Mouse (Mus musculus) E14TG2a.4 (cell line): ENCODE data around the gene A630001G21Rik.

Experiments
- H3K27me3 ChIP-seq: 2 replicates; pipeline ENCODE4 v1.6.1; 2014; ENCODE audit warnings: low read length, control low read depth; ENCODE audit not compliant: insufficient read depth
- H3K36me3 ChIP-seq: 2 replicates; pipeline ENCODE4 v1.6.1; 2014; ENCODE audit warnings: low read length, control low read depth; ENCODE audit not compliant: insufficient read depth
- H3K4me1 ChIP-seq: replicated peaks from 2 replicates; pipeline ENCODE4 v1.6.1; 2014; ENCODE audit warnings: low read depth, low read length, control low read depth
- H3K4me3 ChIP-seq: replicated peaks from 2 replicates; pipeline ENCODE4 v1.5.1; 2014; ENCODE audit warnings: mild to moderate bottlenecking, low read length
- H3K9me3 ChIP-seq: 2 replicates; pipeline ENCODE4 v1.6.1; 2014; ENCODE audit warnings: low read length, control low read depth
- CTCF ChIP-seq: conservative IDR thresholded peaks from 2 replicates; pipeline ENCODE4 v1.5.1; 2014; ENCODE audit warnings: low read length
- NANOG ChIP-seq: IDR thresholded peaks from 2 replicates; pipeline ENCODE4 v1.6.1; 2014; ENCODE audit warnings: borderline replicate concordance, low read length, mixed read lengths
- POU5F1 ChIP-seq: IDR thresholded peaks from 2 replicates; pipeline ENCODE4 v1.6.1; 2014; ENCODE audit warnings: low read length, borderline replicate concordance

The A630001G21Rik gene

DNA sequence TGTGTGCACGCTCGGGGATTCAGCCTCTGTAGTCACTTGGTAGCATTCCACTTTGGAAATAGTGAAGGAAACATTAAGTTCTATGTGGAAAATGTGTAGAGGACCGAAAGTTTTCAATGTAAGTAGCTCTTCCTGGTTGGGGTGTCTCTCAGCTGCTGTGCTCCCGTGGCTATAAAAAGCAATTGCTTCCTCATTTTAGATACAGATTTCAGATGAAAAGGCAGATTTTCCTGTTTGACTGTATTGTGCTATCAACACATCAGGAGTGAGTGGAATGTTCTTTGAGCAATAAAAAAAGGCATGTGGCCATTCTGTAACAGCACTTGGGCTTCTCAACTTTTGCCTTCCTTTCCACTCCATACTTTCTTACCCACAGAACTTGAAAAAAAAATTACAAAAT, 30.8 kb upstream of the A630001G21Rik start:
- H3K9me3 ChIP-seq: no peaks in the 10 kb centered on the region
- no peak overlapping the region for H3K4me3 ChIP-seq
- no peak for TF ChIP-seq CTCF
- no peak for TF ChIP-seq POU5F1
- TF ChIP-seq NANOG: no peak
- H3K27me3 ChIP-seq: no peaks in the 10 kb centered on the region
- H3K36me3 ChIP-seq: peaks cover 7% of the 10 kb centered on the region
- H3K4me1 ChIP-seq: peaks cover 41% of the 10 kb centered on the region

DNA sequence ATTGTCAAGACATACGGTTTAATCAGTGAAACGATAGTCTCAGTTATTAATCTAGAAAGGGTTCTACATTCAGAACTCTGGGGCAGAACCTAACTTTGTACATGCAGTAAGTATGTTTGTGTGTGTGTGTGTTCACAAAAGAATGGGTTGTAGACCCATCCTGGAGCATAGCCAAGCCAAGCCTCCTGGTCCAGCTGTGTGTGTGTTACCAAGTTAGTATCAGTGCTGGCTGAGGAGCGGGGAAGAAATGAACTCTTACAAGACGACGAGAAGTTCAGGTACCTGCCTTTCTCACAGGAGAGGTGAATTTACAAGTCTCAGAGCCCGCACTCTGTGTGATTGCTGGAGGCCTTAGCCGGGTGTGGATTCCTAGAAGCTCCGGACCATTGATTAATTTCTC, 26.1 kb upstream of the A630001G21Rik start:
- Histone ChIP-seq H3K9me3 (no peaks in the 10 kb centered on the region), H3K36me3 (peaks cover 8% of the 10 kb centered on the region), H3K4me1 (peaks cover 35% of the 10 kb centered on the region), H3K27me3 (no peaks in the 10 kb centered on the region), H3K4me3 (no peak overlapping the region)
- TF ChIP-seq CTCF: no peak
- TF ChIP-seq POU5F1: no peak
- no peak for TF ChIP-seq NANOG

DNA sequence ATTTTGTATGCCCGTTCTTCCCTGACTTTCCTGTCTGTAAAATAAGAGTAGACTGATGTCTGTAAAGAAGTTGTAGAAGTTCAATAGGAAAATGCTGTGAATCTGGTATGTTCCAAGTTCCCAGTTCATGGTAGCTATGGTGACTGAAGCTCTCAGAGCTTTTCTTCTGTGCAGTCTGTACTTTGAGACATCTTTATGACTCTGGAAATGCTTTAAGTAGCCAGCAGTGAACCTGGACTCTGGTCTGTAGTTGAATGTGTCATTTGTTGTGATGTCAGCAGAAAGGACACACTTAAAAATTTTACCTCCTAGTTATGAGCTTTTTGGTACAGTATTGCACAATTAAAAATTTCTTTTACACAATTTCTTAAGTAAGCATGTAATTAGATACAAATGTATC, 24.1 kb upstream of the A630001G21Rik start:
- Histone ChIP-seq H3K4me1 (peaks cover 32% of the 10 kb centered on the region), H3K36me3 (peaks cover 8% of the 10 kb centered on the region), H3K27me3 (no peaks in the 10 kb centered on the region), H3K9me3 (no peaks in the 10 kb centered on the region), H3K4me3 (no peak overlapping the region)
- TF ChIP-seq NANOG (no peak), POU5F1 (no peak), CTCF (no peak)

DNA sequence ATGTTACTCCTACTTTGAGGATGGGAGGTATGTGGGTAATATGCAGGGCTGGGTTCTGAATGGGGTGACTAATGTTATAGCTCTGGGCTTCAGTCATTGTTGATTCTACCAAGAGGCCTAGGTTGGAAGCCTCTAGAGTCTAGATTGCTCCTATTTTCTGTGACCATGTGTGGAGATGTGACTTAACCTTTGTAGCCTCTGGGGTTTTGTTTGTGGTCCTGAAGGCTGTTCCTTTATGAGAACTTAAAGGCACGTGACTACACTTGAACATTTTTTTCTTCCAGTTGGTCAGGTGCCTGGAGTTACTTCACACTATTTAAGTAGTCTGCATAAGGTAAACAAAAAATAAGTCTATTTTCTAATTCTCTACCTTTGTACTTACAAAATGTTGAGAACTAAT, 21.3 kb upstream of the A630001G21Rik start:
- no peak overlapping the region for H3K4me3 ChIP-seq
- no peaks in the 10 kb centered on the region for H3K27me3 ChIP-seq
- peaks cover 16% of the 10 kb centered on the region for H3K4me1 ChIP-seq
- no peak for TF ChIP-seq POU5F1
- no peak for TF ChIP-seq NANOG
- TF ChIP-seq CTCF: no peak
- H3K36me3 ChIP-seq: peaks cover 12% of the 10 kb centered on the region
- H3K9me3 ChIP-seq: no peaks in the 10 kb centered on the region

DNA sequence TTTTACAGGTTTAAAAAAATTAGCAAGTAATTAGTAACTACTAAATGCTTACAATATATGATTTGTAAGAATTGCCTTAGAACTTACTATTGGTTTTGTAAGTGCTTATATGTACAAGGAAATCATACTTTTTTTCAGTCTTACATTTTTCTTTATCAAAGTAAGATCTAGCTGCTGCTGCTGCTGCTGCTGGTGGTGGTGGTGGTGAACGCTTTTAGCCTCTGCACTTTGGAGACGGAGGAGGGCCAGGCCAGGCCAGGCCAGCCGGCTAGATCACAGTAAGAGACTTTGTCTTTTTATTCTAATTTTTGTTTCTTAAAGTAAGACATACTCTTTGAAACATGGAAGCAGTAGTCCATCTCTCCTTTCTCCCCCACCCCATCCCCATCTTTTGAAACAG, 16.8 kb upstream of the A630001G21Rik start:
- Histone ChIP-seq H3K4me1 (peaks cover 22% of the 10 kb centered on the region), H3K36me3 (peaks cover 8% of the 10 kb centered on the region; the same call in 1 of the 2 replicates), H3K9me3 (no peaks in the 10 kb centered on the region), H3K27me3 (no peaks in the 10 kb centered on the region), H3K4me3 (no peak overlapping the region)
- TF ChIP-seq NANOG (no peak), CTCF (no peak), POU5F1 (no peak)

DNA sequence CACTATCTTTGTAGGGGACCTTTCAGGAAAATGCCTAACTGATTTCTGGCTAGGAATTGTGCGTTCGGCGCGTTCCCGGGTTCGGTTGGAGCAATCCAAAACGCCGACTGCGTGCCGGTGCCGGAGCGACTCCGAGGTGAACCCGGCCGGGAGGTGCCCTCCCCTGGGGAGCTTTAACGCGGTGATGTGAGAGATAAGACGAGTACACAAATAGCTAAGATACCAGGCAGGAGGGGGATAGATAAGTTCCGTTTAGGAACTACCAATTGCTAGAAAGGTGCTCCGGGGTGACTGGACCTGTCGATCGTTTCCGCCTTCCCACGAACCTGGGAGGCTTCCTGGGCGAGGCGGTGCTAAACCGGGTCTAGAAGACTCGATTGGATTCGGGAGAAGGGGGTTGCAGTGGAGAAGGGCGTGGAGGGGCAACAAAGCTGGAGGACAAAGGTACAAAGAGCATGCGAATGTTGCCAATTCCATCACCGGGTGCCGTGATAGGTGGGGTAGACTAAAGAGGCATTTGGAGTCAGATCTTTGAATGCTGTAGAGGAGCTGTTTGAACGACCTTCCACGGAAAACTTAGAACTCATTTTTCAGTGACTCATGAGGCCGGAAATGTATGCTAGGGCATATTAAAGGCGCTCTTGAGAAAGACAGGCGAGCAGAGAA, 15.8 kb upstream of the A630001G21Rik start:
- Histone ChIP-seq H3K4me3 (peak overlapping the region; percentile 96), H3K36me3 (peaks cover 8% of the 10 kb centered on the region; the same call in 1 of the 2 replicates), H3K4me1 (peaks cover 23% of the 10 kb centered on the region), H3K9me3 (no peaks in the 10 kb centered on the region), H3K27me3 (no peaks in the 10 kb centered on the region)
- no peak for TF ChIP-seq POU5F1
- TF ChIP-seq NANOG: no peak

DNA sequence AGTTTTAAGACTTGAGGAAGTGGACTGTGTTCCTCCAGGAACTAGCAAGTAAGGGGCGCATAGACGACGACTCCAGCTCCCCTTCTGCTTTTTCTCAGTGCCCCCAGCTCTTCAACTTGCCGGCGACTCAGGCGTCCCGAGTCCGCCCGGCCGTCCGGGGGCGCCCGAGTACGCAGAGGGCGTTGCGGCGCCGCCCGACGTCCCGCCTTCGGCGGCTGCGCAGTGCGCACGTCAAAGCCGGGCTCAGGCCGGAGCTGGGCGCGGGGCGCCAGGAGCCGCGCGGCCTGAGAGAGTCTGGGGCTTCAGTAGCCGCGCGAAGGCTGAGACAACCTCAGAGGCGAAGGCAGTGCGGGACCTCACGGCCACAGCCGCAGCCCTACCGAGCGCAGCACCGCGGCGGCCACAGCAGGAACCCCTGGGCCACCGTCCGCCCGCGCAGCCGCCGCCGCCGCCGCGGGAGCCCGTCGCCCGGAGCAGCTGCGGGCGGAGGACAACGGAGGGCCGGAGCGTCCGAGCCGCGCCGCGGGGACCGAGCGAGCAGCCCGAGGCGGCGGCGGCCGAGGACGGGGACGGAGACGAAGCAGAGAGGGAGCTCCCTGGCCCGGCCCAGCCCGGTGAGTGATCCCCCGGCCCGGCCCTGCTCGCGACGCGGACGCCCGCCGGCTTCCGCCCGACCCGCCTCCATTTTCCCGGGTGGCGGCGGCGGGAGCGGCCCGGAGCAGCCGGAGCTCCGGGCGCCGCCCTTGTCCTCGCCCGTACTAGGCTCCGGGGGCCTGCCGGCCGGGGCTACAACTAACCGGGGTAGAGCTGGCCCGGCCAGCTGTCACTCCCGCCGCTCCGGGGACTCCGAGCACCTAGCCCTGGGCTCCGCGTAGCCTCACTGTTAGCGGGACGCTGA, 15.0 kb upstream of the A630001G21Rik start, which contains the start of gene Cab39:
Gene Cab39, plus strand, starts transcription at position 234 of the 898 bp plus-strand sequence.
- Histone ChIP-seq H3K4me3 (peak within 1 kb of the TSS; percentile 96), H3K36me3 (peaks cover 8% of the 10 kb centered on the region; the same call in 1 of the 2 replicates), H3K9me3 (no peaks in the 10 kb centered on the region), H3K27me3 (no peaks in the 10 kb centered on the region), H3K4me1 (peaks cover 23% of the 10 kb centered on the region)
- TF ChIP-seq CTCF: no peak
- TF ChIP-seq NANOG: no peak
- TF ChIP-seq POU5F1: no peak

DNA sequence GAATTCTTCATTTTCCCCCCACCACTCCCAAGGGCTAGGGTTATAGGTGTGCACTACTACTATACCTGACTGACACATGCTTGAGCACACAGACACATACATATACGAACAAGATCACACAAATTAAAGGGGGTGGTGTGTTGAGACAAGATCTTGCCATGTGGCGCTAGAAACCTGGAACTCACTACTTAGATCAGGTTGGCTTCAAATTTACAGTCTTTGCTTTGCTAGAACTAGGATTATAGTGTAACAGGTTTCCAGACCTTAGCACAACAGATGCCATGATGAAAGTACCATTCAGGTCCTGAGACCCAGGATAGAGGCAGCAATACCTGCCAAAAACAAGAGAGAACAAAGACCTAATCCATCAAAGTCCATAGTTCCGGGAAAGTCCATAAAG, 13.0 kb upstream of the A630001G21Rik start:
- Histone ChIP-seq H3K4me1 (peaks cover 23% of the 10 kb centered on the region), H3K9me3 (no peaks in the 10 kb centered on the region), H3K4me3 (no peak overlapping the region), H3K27me3 (no peaks in the 10 kb centered on the region), H3K36me3 (peaks cover 8% of the 10 kb centered on the region; the same call in 1 of the 2 replicates)
- no peak for TF ChIP-seq POU5F1
- no peak for TF ChIP-seq CTCF
- no peak for TF ChIP-seq NANOG

DNA sequence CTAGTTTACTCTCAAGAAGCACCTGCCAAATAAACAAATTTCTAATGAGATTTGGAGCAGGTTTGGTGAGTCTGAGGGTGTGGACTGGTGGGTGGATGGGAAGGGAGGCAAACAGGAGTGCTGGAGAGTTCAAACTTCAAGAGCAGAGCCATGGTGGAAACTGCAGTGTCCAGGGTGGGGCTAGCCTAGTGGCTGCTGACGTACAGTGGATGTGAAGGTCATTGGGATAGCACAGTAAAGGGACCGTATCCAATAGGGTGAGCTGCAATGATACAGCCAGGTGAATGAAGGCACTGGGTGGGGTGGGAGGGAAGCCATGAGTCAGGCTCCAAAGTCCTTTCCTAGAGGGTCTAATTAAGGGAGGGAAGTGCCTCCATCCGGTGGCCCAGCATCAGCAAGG, 12.1 kb upstream of the A630001G21Rik start:
- no peaks in the 10 kb centered on the region for H3K9me3 ChIP-seq
- no peaks in the 10 kb centered on the region for H3K36me3 ChIP-seq
- TF ChIP-seq NANOG: no peak
- no peak for TF ChIP-seq CTCF
- no peak for TF ChIP-seq POU5F1
- peaks cover 23% of the 10 kb centered on the region for H3K4me1 ChIP-seq
- H3K27me3 ChIP-seq: no peaks in the 10 kb centered on the region
- no peak overlapping the region for H3K4me3 ChIP-seq
